Mouse (Mus musculus) heart, embryonic 14.5 days (tissue): ENCODE measurements around the gene Ralgps1. TPM values are rescaled to one million over a fixed set of nuclear protein-coding genes. Genes with fewer than 3 reads are reported as not detected.

Source experiments
- ATAC-seq: fragments of 200-750 bp; cut with Nextera tagmentation; 2 replicates; pipeline ENCODE4 v1.8.0; 2017; ENCODE audit warnings: low read depth, moderate TSS enrichment; ENCODE audit not compliant: insufficient number of reproducible peaks, insufficient read depth, low FRiP score
- H3K27ac ChIP-seq, 2 experiments: fragments of 200-500 bp in 1 of 2; fragments of 300-500 bp in 1 of 2; sonication (generic) in 1 of 2; replicated peaks in 1 of 2; 2 replicates each; pipeline ENCODE4 v1.5.1; 2012 to 2014; ENCODE audit warnings: low read depth in 2 of 2, low read length in 2 of 2, control low read depth in 1 of 2, mild to moderate bottlenecking in 1 of 2, mixed read lengths in 1 of 2; ENCODE audit not compliant: control insufficient read depth in 1 of 2, insufficient read depth in 1 of 2
- H3K27me3 ChIP-seq: fragments of 300-500 bp; sonication (generic); 2 replicates; pipeline ENCODE4 v1.6.1; 2014; ENCODE audit warnings: mild to moderate bottlenecking, low read length, control low read depth; ENCODE audit not compliant: control insufficient read depth, insufficient read depth
- H3K36me3 ChIP-seq: fragments of 300-500 bp; sonication (generic); 2 replicates; pipeline ENCODE4 v1.6.1; 2014; ENCODE audit warnings: mild to moderate bottlenecking, control low read depth, low read length, mixed read lengths; ENCODE audit not compliant: control insufficient read depth, insufficient read depth
- H3K4me1 ChIP-seq, 2 experiments: fragments of 200-500 bp in 1 of 2; fragments of 300-500 bp in 1 of 2; sonication (generic) in 1 of 2; 2 replicates each; pipeline ENCODE4 v1.6.1; 2012 to 2014; ENCODE audit warnings: low read length in 2 of 2, control low read depth in 1 of 2, mixed read lengths in 1 of 2; ENCODE audit not compliant: control insufficient read depth in 2 of 2, insufficient read depth in 2 of 2
- H3K4me2 ChIP-seq: fragments of 300-500 bp; sonication (generic); 2 replicates; pipeline ENCODE4 v1.6.1; 2014; ENCODE audit warnings: mild to moderate bottlenecking, low read length
- H3K4me3 ChIP-seq, 2 experiments: fragments of 200-500 bp in 1 of 2; fragments of 300-500 bp in 1 of 2; sonication (generic) in 1 of 2; 2 replicates each; pipeline ENCODE4 v1.5.1; 2012 to 2014; ENCODE audit warnings: low read length in 2 of 2, mild to moderate bottlenecking in 2 of 2, control low read depth in 1 of 2, low read depth in 1 of 2, moderate library complexity in 1 of 2; ENCODE audit not compliant: control insufficient read depth in 1 of 2, insufficient read depth in 1 of 2
- H3K9ac ChIP-seq: fragments of 300-500 bp; sonication (generic); 2 replicates; pipeline ENCODE4 v1.6.1; 2014; ENCODE audit warnings: mild to moderate bottlenecking, low read length
- H3K9me3 ChIP-seq: fragments of 300-500 bp; sonication (generic); 2 replicates; pipeline ENCODE4 v1.6.1; 2016; ENCODE audit warnings: low read length, control low read depth; ENCODE audit not compliant: control insufficient read depth
- WGBS: fragments of 180-500 bp; shearing (Covaris S2); extraction: QIAGEN DNeasy Blood & Tissue Kit; methylation state at CpG from one replicate; pipeline ENCODE4 v1.1.7; 2014; 5-methylcytosine and 5-hydroxymethylcytosine counted together
- polyA plus RNA-seq: library from polyadenylated mRNA; unstranded; fragments of >200 nt; fragmentation: Nextera tagmentation; extraction: Ambion mirVana; gene quantifications from 2 replicates; pipeline ENCODE4 v1.2.1, GENCODE M21; 2014

Gene Ralgps1
- polyA plus RNA-seq, 1 experiment from 2014 or later: 6.7 TPM

- H3K9ac ChIP-seq: peak overlapping the region; percentile 27; the same call in 1 of the 2 replicates
- peak overlapping the region; percentile 21; the same call in 1 of the 2 replicates for H3K4me2 ChIP-seq
- H3K4me3 ChIP-seq: no peak overlapping the region
- ATAC-seq: no peak
- 0 out of 4 replicates have a peak overlapping the region, but pooled peaks of 1 of the 2 experiments have one; percentile 10 for H3K27ac ChIP-seq
- H3K9me3 ChIP-seq: no peaks in the 10 kb centered on the region
- H3K27me3 ChIP-seq: no peaks in the 10 kb centered on the region
- H3K36me3 ChIP-seq: peaks cover 31% of the 10 kb centered on the region
- peaks cover 31 to 54% of the 10 kb centered on the region in 2 experiments for H3K4me1 ChIP-seq
- WGBS: 51% methylated on average over 4 of the region's 4 CpGs
These were observed 151.6 kb downstream of the Ralgps1 start for GRCm38 (mm10) chr2:33219637-33220036.

DNA sequence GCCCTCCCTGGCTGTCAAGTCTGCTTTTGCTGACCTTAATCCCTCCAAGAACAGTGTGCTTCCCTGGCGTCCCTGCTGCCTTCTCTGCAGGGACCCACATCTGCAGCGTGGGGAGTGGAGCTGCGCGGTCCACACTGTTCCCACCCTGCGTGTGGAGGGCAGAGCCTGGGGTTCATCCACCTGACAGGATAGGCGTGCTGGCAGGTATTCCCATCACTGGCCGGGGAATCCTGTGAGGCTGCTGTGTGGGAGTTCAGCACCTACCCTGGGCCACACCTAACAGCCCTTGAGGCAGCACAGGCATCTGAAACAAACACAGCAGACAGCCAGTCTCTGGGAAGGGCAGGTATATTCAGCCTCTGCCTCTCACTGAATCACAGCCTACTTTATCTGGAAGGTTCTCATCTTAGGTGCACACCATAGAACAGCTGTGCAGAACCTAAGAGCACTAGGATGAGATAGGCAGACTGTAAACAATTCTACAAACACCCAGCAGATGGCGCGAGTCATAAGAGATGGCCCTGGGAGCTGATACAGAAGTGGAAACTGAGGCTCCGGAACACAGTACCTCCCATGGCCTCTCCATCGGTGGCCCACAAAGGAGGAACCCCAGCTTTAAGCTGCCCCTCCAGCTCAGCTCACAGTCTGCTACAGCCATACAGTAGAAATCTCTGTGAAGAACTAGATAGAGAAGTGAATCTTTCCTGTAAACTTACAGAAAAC lies 152.2 kb downstream of the Ralgps1 start:
- H3K9me3 ChIP-seq: no peaks in the 10 kb centered on the region
- H3K4me2 ChIP-seq: peak overlapping the region; percentile 35
- H3K4me3 ChIP-seq: no peak overlapping the region
- WGBS: 58% methylated on average over 11 of the region's 11 CpGs
- H3K36me3 ChIP-seq: peaks cover 28% of the 10 kb centered on the region
- H3K9ac ChIP-seq: peak overlapping the region; percentile 42; the same call in 1 of the 2 replicates
- no peaks in the 10 kb centered on the region for H3K27me3 ChIP-seq
- ATAC-seq: no peak
- 0 out of 4 replicates have a peak overlapping the region, but pooled peaks of 1 of the 2 experiments have one; percentile 8 for H3K27ac ChIP-seq
- H3K4me1 ChIP-seq: peaks cover 31 to 49% of the 10 kb centered on the region in 2 experiments

DNA sequence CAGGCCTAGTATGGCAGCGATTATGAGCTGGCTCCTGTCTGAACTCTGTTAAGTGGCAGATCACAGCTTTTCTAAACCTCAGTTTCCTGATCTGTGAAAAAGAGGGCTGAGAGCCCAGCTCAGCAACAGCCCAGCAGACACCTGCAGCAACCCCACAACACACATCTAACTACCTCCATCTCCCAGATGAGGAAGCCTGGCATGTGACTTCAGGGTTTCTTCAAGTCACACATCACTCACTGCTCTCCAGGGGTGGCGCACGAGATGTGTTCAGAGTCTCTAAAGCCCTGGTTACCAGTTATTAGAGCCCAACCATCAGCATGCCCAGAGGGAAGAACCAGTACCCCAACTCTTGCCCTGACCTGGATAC lies 153.9 kb downstream of the Ralgps1 start:
- Histone ChIP-seq H3K9ac (peak overlapping the region; percentile 85), H3K4me2 (peak overlapping the region; percentile 79), H3K4me3 (peak overlapping the region; percentile 62 to 75), H3K4me1 (peaks cover 25 to 41% of the 10 kb centered on the region in 2 experiments), H3K36me3 (peaks cover 24% of the 10 kb centered on the region), H3K27ac (peak overlapping the region; percentile 91 to 92; a peak in 3 of 4 replicates), H3K27me3 (no peaks in the 10 kb centered on the region), H3K9me3 (no peaks in the 10 kb centered on the region)
- no peak for ATAC-seq
- WGBS: 43% methylated on average over 3 of the region's 3 CpGs

DNA sequence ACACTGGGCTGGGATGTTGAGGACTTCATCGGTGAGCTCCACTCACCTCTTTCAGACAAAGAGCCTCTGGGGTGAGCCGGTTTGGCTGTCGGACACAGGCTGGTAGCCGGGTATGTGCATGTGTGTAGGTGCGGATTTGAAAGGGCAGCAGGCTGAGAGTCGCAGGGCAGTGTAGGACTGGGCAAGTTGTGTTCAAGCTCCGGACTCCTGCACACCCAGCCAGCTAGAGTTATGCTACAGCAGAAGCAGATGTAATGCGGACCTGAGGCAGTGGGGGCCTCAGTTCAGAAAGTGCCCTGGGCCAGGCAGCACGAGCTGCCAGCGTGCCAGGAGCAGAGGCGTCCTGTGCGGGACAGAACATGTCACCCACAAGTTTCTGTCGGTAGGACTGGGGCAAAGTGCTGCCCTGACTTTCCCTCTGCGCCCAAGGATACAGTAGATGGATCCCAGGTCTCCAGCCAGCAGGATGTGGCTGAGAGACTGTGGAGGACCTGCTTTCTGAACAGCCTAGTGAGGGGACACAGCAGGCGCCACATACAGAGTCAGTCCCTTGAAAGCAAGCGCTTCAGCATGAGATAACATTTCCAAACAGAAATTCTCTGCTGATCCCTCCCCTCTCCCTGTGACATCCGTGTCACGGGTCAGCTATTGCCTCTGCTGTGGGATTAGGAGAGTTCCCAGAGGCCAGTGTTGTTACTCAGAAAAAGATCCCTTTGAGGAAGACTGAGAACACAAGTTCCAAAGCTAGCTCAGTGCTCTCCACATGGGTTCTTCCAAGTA lies 154.5 kb downstream of the Ralgps1 start:
- WGBS: 6% methylated on average over 18 of the region's 18 CpGs

DNA sequence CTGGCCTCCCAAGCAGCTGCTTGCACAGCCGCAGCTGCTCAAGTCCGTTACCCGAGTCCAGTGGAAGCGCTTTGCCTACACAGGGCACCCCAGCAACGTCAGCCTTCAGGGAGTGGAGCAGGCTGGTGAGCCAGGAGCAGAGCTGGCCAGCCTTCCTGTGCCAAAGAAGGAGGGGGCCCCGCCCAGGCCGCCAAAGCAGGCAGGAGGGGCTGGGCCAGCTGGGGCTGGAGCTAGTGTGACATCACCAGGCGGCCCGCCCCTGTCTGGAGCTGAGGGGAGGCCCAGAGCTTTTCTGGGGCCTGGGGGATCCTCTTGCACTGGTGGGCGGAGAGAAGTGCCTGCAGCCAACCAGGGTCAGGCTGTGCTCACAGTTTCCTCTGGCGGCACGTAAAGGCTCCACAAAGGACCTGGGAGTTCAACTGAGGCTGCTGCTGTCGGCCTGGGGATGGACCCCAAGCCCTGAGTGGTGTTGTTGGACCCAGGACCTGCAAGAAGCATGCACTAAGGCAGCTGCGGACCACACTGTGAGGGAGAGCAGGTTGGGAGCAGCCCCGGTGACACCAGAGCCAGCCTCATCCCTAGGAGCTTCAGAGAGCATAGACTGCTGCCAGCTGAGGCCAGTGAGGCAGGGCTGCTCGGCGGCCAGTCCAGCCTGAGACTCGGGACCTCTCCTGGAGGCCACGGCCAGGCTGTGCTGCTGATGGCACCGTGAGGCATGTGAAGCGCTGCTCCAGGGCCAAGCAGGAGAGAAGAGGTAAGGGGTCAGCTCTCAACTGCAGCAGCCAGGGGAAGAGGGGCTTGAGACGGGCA lies 155.4 kb downstream of the Ralgps1 start, which contains the start of gene Angptl2:
Gene Angptl2 (plus strand): TSS at position 370 of the 810 bp plus-strand sequence.
- Histone ChIP-seq H3K9ac (peak within 1 kb of the TSS; percentile 85), H3K9me3 (no peaks in the 10 kb centered on the region), H3K4me2 (peak within 1 kb of the TSS; percentile 79), H3K4me1 (peaks cover 25 to 41% of the 10 kb centered on the region in 2 experiments), H3K36me3 (peaks cover 9% of the 10 kb centered on the region; the same call in 1 of the 2 replicates), H3K27me3 (no peaks in the 10 kb centered on the region), H3K27ac (peak within 1 kb of the TSS; percentile 91 to 92), H3K4me3 (peak within 1 kb of the TSS; percentile 62 to 75)
- WGBS: under 1% methylated on average over 22 of the region's 22 CpGs
- peak; percentile 95 for ATAC-seq

More for the DNA sequence above, 154.5 kb downstream of the Ralgps1 start:
- Histone ChIP-seq H3K4me2 (peak overlapping the region; percentile 79), H3K36me3 (peaks cover 18% of the 10 kb centered on the region), H3K9ac (peak overlapping the region; percentile 85), H3K9me3 (no peaks in the 10 kb centered on the region), H3K27ac (peak overlapping the region; percentile 91 to 92), H3K4me3 (peak overlapping the region; percentile 62 to 75), H3K27me3 (no peaks in the 10 kb centered on the region), H3K4me1 (peaks cover 25 to 41% of the 10 kb centered on the region in 2 experiments)
- no peak for ATAC-seq

DNA sequence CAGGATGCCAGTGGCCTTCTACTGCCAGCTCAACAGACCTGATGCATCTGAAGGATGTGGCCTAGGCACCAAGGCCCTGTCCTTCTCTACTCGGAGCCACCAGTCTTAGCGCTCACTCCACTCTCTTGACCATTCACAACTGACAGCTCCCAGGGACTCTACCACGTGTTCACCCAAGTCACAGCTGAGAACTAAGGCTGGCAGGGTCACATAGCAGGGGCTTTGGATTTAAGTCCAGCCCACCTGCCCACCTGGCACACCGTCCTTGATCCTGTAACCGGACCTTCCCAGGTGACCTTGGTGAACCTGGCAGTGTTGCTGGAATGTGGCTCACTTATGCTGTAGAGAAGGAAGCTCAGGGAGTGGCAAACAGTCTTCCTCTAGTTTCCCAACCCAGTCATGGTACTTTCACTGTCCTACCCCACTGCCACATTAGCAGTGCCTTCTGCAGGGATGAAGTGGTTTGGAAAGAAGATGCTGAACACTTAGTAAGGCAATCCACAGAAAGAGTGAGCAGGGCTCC lies 156.0 kb downstream of the Ralgps1 start:
- ATAC-seq: no peak
- WGBS: 67% methylated on average over 5 of the region's 5 CpGs

More for the DNA sequence above, 156.0 kb downstream of the Ralgps1 start:
- Histone ChIP-seq H3K27me3 (no peaks in the 10 kb centered on the region), H3K4me2 (peak overlapping the region; percentile 79), H3K9me3 (no peaks in the 10 kb centered on the region), H3K36me3 (peaks cover 4% of the 10 kb centered on the region; the same call in 1 of the 2 replicates), H3K4me1 (peaks cover 24 to 41% of the 10 kb centered on the region in 2 experiments), H3K27ac (peak overlapping the region; percentile 78 to 92), H3K9ac (peak overlapping the region; percentile 85), H3K4me3 (peak overlapping the region; percentile 16 to 62; a peak in 2 of 4 replicates)
